Mouse (Mus musculus) limb, embryonic 13.5 days (tissue): ENCODE results near the gene Scaf11. TPM values are rescaled to one million over a fixed set of nuclear protein-coding genes. Genes with fewer than 3 reads are reported as not detected.

ENCODE experiments used
- ATAC-seq: fragments of 200-750 bp; cut with Nextera tagmentation; 2 replicates; pipeline ENCODE4 v1.8.0; 2017; ENCODE audit warnings: low read depth, moderate number of reproducible peaks, moderate TSS enrichment; ENCODE audit not compliant: low FRiP score
- H3K27ac ChIP-seq: fragments of 300-500 bp; sonication (generic); 2 replicates; pipeline ENCODE4 v1.5.1; 2015; ENCODE audit warnings: inconsistent platforms, mild to moderate bottlenecking, moderate library complexity
- H3K27me3 ChIP-seq: fragments of 300-500 bp; sonication (generic); 2 replicates; pipeline ENCODE4 v1.6.1; 2015; ENCODE audit warnings: mild to moderate bottlenecking, inconsistent platforms
- H3K36me3 ChIP-seq: fragments of 300-500 bp; sonication (generic); 2 replicates; pipeline ENCODE4 v1.6.1; 2015; ENCODE audit warnings: inconsistent platforms, mild to moderate bottlenecking, moderate library complexity
- H3K4me1 ChIP-seq: fragments of 300-500 bp; sonication (generic); 2 replicates; pipeline ENCODE4 v1.6.1; 2015; ENCODE audit warnings: inconsistent platforms
- H3K4me2 ChIP-seq: fragments of 300-500 bp; sonication (generic); replicated peaks from 2 replicates; pipeline ENCODE4 v1.6.1; 2015; ENCODE audit warnings: inconsistent platforms, mild to moderate bottlenecking, moderate library complexity
- H3K4me3 ChIP-seq: fragments of 300-500 bp; sonication (generic); 2 replicates; pipeline ENCODE4 v1.5.1; 2015; ENCODE audit warnings: moderate library complexity, mild to moderate bottlenecking, inconsistent platforms
- H3K9ac ChIP-seq: fragments of 300-500 bp; sonication (generic); 2 replicates; pipeline ENCODE4 v1.6.1; 2015; ENCODE audit warnings: mild to moderate bottlenecking, inconsistent platforms
- H3K9me3 ChIP-seq: fragments of 300-500 bp; sonication (generic); 2 replicates; pipeline ENCODE4 v1.6.1; 2016; ENCODE audit warnings: inconsistent platforms
- WGBS: fragments of 180-500 bp; shearing (Covaris S2); methylation state at CpG from one replicate; pipeline ENCODE4 v1.1.7; 2015; 5-methylcytosine and 5-hydroxymethylcytosine counted together
- polyA plus RNA-seq: library from polyadenylated mRNA; unstranded; fragments of >200 nt; fragmentation: Nextera tagmentation; extraction: Ambion mirVana; gene quantifications from 2 replicates; pipeline ENCODE4 v1.2.1, GENCODE M21; 2015

Scaf11 gene
- polyA plus RNA-seq, 1 experiment from 2014 or later, result 116 TPM

- Histone ChIP-seq H3K9ac (no peak overlapping the region), H3K4me1 (peaks cover 24% of the 10 kb centered on the region), H3K4me2 (no peak overlapping the region), H3K27ac (no peak overlapping the region), H3K9me3 (no peaks in the 10 kb centered on the region), H3K36me3 (no peaks in the 10 kb centered on the region), H3K4me3 (no peak overlapping the region), H3K27me3 (no peaks in the 10 kb centered on the region)
- ATAC-seq, result no peak
- 91% methylated on average over 3 of the region's 3 CpGs for WGBS
These were observed 2.0 kb upstream of the Scaf11 start for GRCm38 (mm10) chr15:96462611-96463010.

- peak overlapping the region; percentile 89 for H3K4me3 ChIP-seq
- H3K4me2 ChIP-seq, result peak overlapping the region; percentile 90
- no peaks in the 10 kb centered on the region for H3K36me3 ChIP-seq
- peak; percentile 37 for ATAC-seq
- H3K4me1 ChIP-seq, result peaks cover 30% of the 10 kb centered on the region
- no peaks in the 10 kb centered on the region for H3K27me3 ChIP-seq
- WGBS, result 13% methylated on average over 22 of the region's 22 CpGs
- H3K9ac ChIP-seq, result peak overlapping the region; percentile 84
- peak overlapping the region; percentile 95 for H3K27ac ChIP-seq
- H3K9me3 ChIP-seq, result no peaks in the 10 kb centered on the region
These were observed 1.2 kb upstream of the Scaf11 start for GRCm38 (mm10) chr15:96461541-96462512.

GRCm38 (mm10) chr15:96460451-96460729 is 253 bp downstream of the Scaf11 start:
- Histone ChIP-seq H3K9ac (peak overlapping the region; percentile 97), H3K4me1 (peaks cover 36% of the 10 kb centered on the region), H3K4me3 (peak overlapping the region; percentile 89), H3K36me3 (no peaks in the 10 kb centered on the region), H3K9me3 (no peaks in the 10 kb centered on the region), H3K27me3 (no peaks in the 10 kb centered on the region), H3K4me2 (peak overlapping the region; percentile 68), H3K27ac (peak overlapping the region; percentile 100)
- no peak; the same call in 1 of the 2 replicates for ATAC-seq
- under 1% methylated on average over 25 of the region's 50 CpGs for WGBS

- peak overlapping the region; percentile 68 for H3K4me2 ChIP-seq
- H3K36me3 ChIP-seq, result no peaks in the 10 kb centered on the region
- peak overlapping the region; percentile 100 for H3K27ac ChIP-seq
- peak overlapping the region; percentile 89 for H3K4me3 ChIP-seq
- no peaks in the 10 kb centered on the region for H3K27me3 ChIP-seq
- WGBS, result under 1% methylated on average over 49 of the region's 71 CpGs
- no peaks in the 10 kb centered on the region for H3K9me3 ChIP-seq
- ATAC-seq, result peak; percentile 13
- peaks cover 36% of the 10 kb centered on the region for H3K4me1 ChIP-seq
- peak overlapping the region; percentile 97 for H3K9ac ChIP-seq
These were observed 747 bp downstream of the Scaf11 start for GRCm38 (mm10) chr15:96459741-96460450.

- WGBS, result 94% methylated on average over 3 of the region's 3 CpGs
These were observed 2.4 kb downstream of the Scaf11 start for GRCm38 (mm10) chr15:96458273-96458672.

GRCm38 (mm10) chr15:96457338-96457664 is 3.3 kb downstream of the Scaf11 start:
- Histone ChIP-seq H3K9me3 (no peaks in the 10 kb centered on the region), H3K4me2 (no peak overlapping the region), H3K4me1 (peaks cover 39% of the 10 kb centered on the region), H3K27me3 (no peaks in the 10 kb centered on the region), H3K27ac (no peak overlapping the region), H3K9ac (no peak overlapping the region), H3K4me3 (no peak overlapping the region), H3K36me3 (no peaks in the 10 kb centered on the region)
- ATAC-seq, result no peak
- WGBS, result 79% methylated on average over 3 of the region's 3 CpGs

More at GRCm38 (mm10) chr15:96458273-96458672, 2.4 kb downstream of the Scaf11 start:
- peaks cover 39% of the 10 kb centered on the region for H3K4me1 ChIP-seq
- no peak for ATAC-seq
- no peak overlapping the region for H3K4me2 ChIP-seq
- H3K9ac ChIP-seq, result no peak overlapping the region
- no peaks in the 10 kb centered on the region for H3K9me3 ChIP-seq
- no peaks in the 10 kb centered on the region for H3K36me3 ChIP-seq
- no peak overlapping the region for H3K4me3 ChIP-seq
- no peak overlapping the region for H3K27ac ChIP-seq
- no peaks in the 10 kb centered on the region for H3K27me3 ChIP-seq

GRCm38 (mm10) chr15:96456651-96457337 is 3.8 kb downstream of the Scaf11 start:
- Histone ChIP-seq H3K4me1 (peaks cover 34% of the 10 kb centered on the region), H3K9me3 (no peaks in the 10 kb centered on the region), H3K9ac (no peak overlapping the region), H3K36me3 (peaks cover 3% of the 10 kb centered on the region), H3K27me3 (no peaks in the 10 kb centered on the region), H3K27ac (no peak overlapping the region), H3K4me3 (no peak overlapping the region), H3K4me2 (no peak overlapping the region)
- 77% methylated on average over 5 of the region's 5 CpGs for WGBS
- ATAC-seq, result no peak

GRCm38 (mm10) chr15:96455595-96456214 is 4.9 kb downstream of the Scaf11 start:
- no peak overlapping the region for H3K9ac ChIP-seq
- H3K27ac ChIP-seq, result no peak overlapping the region
- H3K4me2 ChIP-seq, result no peak overlapping the region
- H3K4me1 ChIP-seq, result peaks cover 32% of the 10 kb centered on the region
- 84% methylated on average over 4 of the region's 4 CpGs for WGBS
- H3K9me3 ChIP-seq, result no peaks in the 10 kb centered on the region
- peaks cover 13% of the 10 kb centered on the region for H3K36me3 ChIP-seq
- no peak for ATAC-seq
- H3K27me3 ChIP-seq, result no peaks in the 10 kb centered on the region
- H3K4me3 ChIP-seq, result no peak overlapping the region

GRCm38 (mm10) chr15:96453346-96453745 is 7.3 kb downstream of the Scaf11 start:
- WGBS, result 95% methylated on average over 1 of the region's 1 CpGs
- Histone ChIP-seq H3K27me3 (no peaks in the 10 kb centered on the region), H3K9ac (no peak overlapping the region), H3K4me3 (no peak overlapping the region), H3K36me3 (peaks cover 25% of the 10 kb centered on the region), H3K4me1 (peaks cover 21% of the 10 kb centered on the region), H3K4me2 (no peak overlapping the region), H3K27ac (no peak overlapping the region), H3K9me3 (no peaks in the 10 kb centered on the region)
- ATAC-seq, result no peak

GRCm38 (mm10) chr15:96448656-96449299 is 11.9 kb downstream of the Scaf11 start:
- no peak overlapping the region for H3K4me3 ChIP-seq
- H3K27me3 ChIP-seq, result no peaks in the 10 kb centered on the region
- peaks cover 42% of the 10 kb centered on the region for H3K36me3 ChIP-seq
- H3K27ac ChIP-seq, result no peak overlapping the region
- no peak overlapping the region for H3K4me2 ChIP-seq
- no peak for ATAC-seq
- no peaks in the 10 kb centered on the region for H3K9me3 ChIP-seq
- no peak overlapping the region for H3K9ac ChIP-seq
- WGBS, result 95% methylated on average over 7 of the region's 7 CpGs
- peaks cover 1% of the 10 kb centered on the region; the same call in 1 of the 2 replicates for H3K4me1 ChIP-seq

- no peak overlapping the region for H3K4me2 ChIP-seq
- whole genome bisulfite sequencing, result 82% methylated on average over 10 of the region's 10 CpGs
- no peaks in the 10 kb centered on the region for H3K4me1 ChIP-seq
- peaks cover 50% of the 10 kb centered on the region for H3K36me3 ChIP-seq
- H3K27me3 ChIP-seq, result no peaks in the 10 kb centered on the region
- H3K9me3 ChIP-seq, result no peaks in the 10 kb centered on the region
- no peak overlapping the region for H3K9ac ChIP-seq
- no peak overlapping the region for H3K4me3 ChIP-seq
- no peak for ATAC-seq
- no peak overlapping the region for H3K27ac ChIP-seq
These were observed 13.9 kb downstream of the Scaf11 start for GRCm38 (mm10) chr15:96446785-96447184.
